Mouse (Mus musculus) lung, postnatal 4 days (tissue): ENCODE results near the gene Evc.

Experiments
- DNase-seq, 2 experiments: peaks; one replicate each; pipeline ENCODE4 v3.0.0; 2021

Evc gene

GRCm38 (mm10) chr5:37336485-37337105 lies at the start of gene Evc:
Gene Evc (minus strand): TSS chr5:37336894.
- peak; percentile 63 to 74 for DNase-seq

GRCm38 (mm10) chr5:37383570-37383969 lies 46.9 kb upstream of the Evc start:
- DNase-seq = no peak

- DNase-seq = no peak
Observed at GRCm38 (mm10) chr5:37380641-37381040, 43.9 kb upstream of the Evc start.

- no peak for DNase-seq
Observed at GRCm38 (mm10) chr5:37377376-37377775, 40.7 kb upstream of the Evc start.

GRCm38 (mm10) chr5:37368796-37369195 lies 32.1 kb upstream of the Evc start:
- DNase-seq = no peak

GRCm38 (mm10) chr5:37365751-37366150 lies 29.1 kb upstream of the Evc start:
- DNase-seq = no peak

GRCm38 (mm10) chr5:37363284-37363683 lies 26.6 kb upstream of the Evc start:
- no peak for DNase-seq

GRCm38 (mm10) chr5:37362618-37363017 lies 25.9 kb upstream of the Evc start:
- no peak for DNase-seq

GRCm38 (mm10) chr5:37356027-37356426 lies 19.3 kb upstream of the Evc start:
- DNase-seq = no peak

GRCm38 (mm10) chr5:37354385-37354784 lies 17.7 kb upstream of the Evc start:
- DNase-seq = peak in 1 of 2 experiments; percentile 37

GRCm38 (mm10) chr5:37351791-37352190 lies 15.1 kb upstream of the Evc start:
- no peak for DNase-seq

- DNase-seq = no peak
Observed at GRCm38 (mm10) chr5:37343962-37344361, 7.3 kb upstream of the Evc start.

GRCm38 (mm10) chr5:37338288-37338687 lies 1.6 kb upstream of the Evc start, which contains the start of gene Evc2:
Gene Evc2 (plus strand): TSS chr5:37338499.
- peak; percentile 76 to 86 for DNase-seq

GRCm38 (mm10) chr5:37337696-37338095 lies 1.0 kb upstream of the Evc start:
- DNase-seq = no peak

- DNase-seq = no peak
Observed at GRCm38 (mm10) chr5:37335061-37335460, 1.6 kb downstream of the Evc start.

GRCm38 (mm10) chr5:37332066-37332465 lies 4.6 kb downstream of the Evc start:
- no peak for DNase-seq

GRCm38 (mm10) chr5:37331133-37331505 lies 5.6 kb downstream of the Evc start:
- no peak for DNase-seq

- DNase-seq = no peak
Observed at GRCm38 (mm10) chr5:37330449-37331132, 6.1 kb downstream of the Evc start.

GRCm38 (mm10) chr5:37326675-37327074 lies 10.0 kb downstream of the Evc start:
- no peak for DNase-seq

GRCm38 (mm10) chr5:37320761-37321160 lies 15.9 kb downstream of the Evc start:
- DNase-seq = no peak

GRCm38 (mm10) chr5:37320174-37320573 lies 16.5 kb downstream of the Evc start:
- DNase-seq = no peak

GRCm38 (mm10) chr5:37318715-37319114 lies 18.0 kb downstream of the Evc start:
- no peak for DNase-seq

GRCm38 (mm10) chr5:37312980-37313722 lies 23.5 kb downstream of the Evc start:
- DNase-seq = no peak

GRCm38 (mm10) chr5:37310026-37310425 lies 26.7 kb downstream of the Evc start:
- no peak for DNase-seq
